Mouse (Mus musculus) WW6 (cell line): ENCODE measurements around the gene Tpst1.

Source experiments
- DNase-seq: peaks from one replicate; pipeline ENCODE4 v3.0.0-alpha.2; 2013; ENCODE audit warnings: low read depth, low spot score

Tpst1 gene

GRCm38 (mm10) chr5:130185312-130185711 lies 112.2 kb downstream of the Tpst1 start:
- no peak for DNase-seq
